Mouse (Mus musculus) yolk sac, embryonic 10.5 days (tissue): Measurements from ENCODE around the gene Pgam1.
"Not testable (repeated sequence)": the region's sequence is repeated elsewhere in the genome, so short reads cannot be mapped to it uniquely, and the experiment has no call there.

Source experiments
- DNase-seq: peaks from one replicate; pipeline ENCODE4 v3.0.0-alpha.2; 2017; ENCODE audit warnings: low spot score

Gene Pgam1

DNA sequence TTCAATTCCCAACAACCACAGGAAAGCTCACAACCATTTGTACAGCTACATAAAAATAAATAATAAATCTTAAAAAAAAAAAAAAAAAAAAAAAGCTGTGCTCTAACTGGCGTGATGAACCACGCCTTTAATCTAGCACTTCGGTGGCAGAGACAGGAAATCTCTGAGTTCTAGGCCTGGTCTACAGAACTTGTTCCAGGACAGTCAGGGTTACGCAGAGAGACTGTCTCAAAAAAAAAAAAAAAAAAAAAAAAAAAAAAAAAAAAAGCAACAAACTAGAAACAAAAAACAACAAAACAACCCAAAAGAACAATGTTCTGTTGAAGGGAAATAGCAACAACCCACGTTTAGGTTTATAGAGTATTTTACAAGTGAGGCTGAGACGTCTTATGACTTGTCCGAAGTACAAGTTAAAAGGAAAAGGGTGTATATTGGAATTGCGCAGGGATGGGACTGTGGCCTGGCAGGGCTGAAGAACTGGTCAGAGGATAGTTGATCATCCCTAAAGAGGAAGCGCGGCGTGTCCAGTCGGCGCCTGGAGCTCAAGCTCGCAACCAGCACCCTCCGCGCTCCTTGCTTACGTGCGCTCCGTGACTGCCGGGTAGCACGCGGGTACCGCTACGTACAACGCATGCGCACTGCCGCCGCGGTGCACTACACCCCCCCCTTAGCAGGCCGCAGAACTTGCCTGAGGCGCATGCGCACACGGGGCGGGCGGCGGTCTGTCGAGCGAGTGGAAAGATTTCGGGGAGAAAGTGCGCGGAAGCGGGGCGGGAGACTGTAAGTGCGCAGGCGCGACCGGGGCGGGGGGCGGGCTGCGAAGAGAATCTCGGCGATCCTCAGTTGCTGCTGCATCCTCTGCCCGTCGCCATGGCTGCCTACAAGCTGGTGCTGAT, at the start of gene Pgam1:
Gene Pgam1 (plus strand): TSS at position 746 of the 896 bp plus-strand sequence.
- peak; percentile 98 for DNase-seq

DNA sequence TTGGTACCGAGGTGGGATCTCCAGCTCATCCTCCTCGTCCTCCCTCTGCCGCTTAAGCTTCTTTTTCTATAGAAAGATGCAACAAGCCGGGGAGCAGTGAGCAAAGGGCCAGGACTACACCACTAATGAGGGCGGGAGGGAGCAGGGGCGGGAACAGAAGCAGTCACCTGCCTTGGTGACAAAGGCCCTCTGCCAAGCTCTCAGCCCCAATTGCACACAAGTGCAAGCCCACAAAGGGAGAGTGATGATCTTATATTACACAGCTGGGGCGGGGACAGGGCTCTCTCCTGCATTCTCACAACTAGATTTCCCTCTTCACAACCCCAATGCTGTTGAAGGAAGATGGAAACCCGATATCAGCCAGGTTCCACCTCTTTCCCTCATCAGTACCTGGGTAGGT, 45.0 kb upstream of the Pgam1 start:
- no peak for DNase-seq

DNA sequence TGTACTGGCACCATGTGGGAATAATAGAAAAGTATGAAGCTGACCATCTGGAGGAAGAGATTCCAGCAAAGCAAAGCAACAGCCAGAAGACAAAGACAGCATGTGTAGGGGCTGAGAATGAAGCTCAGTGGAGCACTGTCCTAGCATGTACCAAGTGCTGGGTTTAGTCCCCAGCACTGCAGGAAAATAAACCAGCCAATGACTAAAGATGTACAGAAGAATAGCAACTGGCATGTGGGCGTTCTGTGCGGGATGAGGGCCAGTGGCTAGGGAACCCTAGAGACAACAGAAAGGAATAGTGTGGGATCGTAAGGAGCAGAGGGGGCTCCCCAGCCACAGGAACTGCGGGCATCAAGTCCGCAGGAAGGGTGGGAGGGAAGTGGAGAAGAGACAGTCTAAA, 42.4 kb upstream of the Pgam1 start:
- no peak for DNase-seq

DNA sequence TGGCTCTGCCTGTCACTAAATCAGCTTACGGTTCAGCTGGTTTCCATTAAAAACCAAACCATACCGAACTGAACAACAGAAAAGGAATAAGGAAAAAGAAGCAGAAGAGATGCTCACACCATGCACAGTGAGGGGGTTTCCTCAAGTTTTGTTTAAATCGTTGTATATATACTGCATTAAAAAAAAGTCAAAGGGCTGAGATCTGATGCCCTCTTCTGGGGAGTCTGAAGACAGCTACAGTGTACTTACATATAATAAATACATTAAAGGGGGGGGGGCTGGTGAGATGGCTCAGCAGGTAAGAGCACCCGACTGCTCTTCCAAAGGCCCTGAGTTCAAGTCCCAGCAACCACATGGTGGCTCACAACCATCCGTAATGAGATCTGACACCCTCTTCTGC, 41.8 kb upstream of the Pgam1 start:
- DNase-seq = not testable (repeated sequence)

DNA sequence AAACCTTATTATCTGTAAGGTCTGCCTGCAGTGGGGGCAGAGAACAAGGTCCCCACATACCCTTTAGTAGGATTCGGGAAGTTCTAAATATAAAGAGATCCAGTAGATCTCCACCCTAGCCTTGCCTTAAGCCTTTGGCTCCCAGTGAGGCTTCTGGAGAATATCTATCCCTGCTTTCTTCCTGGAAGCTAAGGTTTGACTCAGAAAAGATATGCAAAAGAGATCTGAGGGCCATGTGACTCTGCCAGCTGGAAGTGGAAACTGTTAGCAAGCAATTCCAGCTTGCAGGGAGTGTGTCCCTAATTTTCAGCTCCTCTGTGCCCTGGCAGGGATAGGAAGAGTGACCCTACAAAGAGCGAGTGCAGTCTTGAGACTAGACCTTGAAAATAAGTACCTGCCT, 39.4 kb upstream of the Pgam1 start:
- no peak for DNase-seq

DNA sequence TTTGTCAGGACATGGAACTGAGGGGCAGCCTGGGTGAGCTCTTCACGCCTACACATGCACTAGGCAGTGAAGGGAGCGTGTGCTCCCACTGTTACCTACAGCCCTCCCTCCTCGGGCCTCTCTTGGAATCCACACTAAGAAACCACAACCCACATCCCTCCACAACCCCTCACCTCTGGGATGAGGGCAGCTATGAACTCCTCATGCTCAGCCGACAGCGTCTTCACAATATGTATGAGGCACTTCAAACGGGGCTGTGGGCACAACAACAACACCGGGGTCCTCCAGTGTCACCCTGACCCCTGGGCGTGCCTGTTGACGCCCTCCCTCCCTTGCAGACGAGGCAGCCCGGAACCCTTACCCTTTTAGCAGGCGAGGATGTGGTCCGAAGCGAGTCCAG, 37.4 kb upstream of the Pgam1 start:
- no peak for DNase-seq

DNA sequence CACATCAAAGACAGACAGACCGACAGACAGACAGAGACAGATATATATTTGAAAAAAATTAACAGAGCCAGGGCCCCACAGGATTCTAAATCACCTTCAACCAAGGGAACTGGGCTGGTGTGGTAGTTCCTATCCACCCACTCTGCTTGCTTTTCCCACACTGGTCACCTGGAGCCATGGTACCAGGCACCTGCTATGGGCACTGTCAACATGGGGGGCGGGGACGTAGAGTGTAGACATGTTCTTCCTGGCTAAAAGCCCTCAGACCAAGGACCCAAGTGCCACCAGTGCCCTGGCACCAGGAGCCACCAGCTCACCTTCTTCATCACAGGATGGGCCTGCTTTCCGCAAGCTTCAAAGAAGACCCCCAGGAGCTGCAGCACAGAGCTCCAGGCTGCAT, 29.9 kb upstream of the Pgam1 start:
- no peak for DNase-seq

DNA sequence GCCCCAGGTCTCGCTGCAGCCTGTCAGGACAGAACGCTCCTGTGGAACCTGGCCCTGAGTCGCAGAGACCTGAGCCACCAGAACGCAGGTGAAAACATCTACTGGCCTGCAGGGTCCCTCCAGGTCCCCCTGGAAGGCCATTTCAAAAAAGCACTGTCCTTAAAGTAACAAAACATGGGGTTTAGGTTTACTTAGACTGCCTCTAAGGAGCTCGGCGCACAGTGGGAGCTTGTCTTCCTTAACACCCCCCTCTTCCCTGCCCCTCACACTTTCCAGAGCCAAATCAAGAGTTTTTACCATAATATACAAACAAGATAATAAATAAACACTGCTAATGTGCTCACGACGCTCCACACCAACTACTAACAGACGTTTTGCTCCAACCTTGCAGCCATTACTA, 27.8 kb upstream of the Pgam1 start:
- DNase-seq = no peak

DNA sequence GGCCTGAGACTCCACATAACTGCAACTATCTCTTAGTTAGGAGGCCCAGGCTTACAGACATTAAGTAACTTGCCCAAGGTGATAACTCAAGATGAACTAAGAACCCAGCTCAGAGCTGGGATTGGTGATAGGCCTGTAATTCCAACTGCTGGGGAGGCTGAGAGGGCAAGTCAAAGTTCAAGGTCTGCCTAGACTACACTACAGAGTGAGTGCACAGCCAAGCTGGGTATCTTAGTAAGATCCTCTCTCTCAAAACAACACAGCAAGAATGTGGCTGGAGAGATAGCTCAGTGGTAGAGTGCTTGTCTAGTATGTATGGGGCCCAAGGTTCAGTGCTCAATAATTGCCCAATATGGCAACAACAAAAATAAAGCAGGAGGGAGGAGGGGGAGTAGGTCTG, 23.5 kb upstream of the Pgam1 start:
- peak; percentile 59 for DNase-seq

DNA sequence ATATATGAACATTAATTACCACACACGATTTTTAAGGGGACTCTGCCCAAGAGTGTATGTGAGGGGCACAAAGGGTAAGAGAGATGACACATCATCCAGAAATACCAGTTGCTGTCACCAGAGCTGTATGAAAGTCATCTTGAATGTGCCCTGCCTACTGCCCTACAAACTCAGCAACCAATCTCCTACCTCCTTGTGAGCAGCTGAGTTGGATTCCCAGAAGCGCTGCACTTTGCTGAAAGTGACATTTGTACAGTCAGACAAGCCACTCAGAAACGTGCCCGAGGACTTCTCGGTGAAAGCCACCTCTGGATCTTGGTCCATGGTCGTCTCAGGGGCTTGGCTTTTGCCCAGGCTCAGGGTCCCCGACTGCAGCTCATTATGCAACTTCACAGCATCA, 16.8 kb upstream of the Pgam1 start:
- DNase-seq = no peak

DNA sequence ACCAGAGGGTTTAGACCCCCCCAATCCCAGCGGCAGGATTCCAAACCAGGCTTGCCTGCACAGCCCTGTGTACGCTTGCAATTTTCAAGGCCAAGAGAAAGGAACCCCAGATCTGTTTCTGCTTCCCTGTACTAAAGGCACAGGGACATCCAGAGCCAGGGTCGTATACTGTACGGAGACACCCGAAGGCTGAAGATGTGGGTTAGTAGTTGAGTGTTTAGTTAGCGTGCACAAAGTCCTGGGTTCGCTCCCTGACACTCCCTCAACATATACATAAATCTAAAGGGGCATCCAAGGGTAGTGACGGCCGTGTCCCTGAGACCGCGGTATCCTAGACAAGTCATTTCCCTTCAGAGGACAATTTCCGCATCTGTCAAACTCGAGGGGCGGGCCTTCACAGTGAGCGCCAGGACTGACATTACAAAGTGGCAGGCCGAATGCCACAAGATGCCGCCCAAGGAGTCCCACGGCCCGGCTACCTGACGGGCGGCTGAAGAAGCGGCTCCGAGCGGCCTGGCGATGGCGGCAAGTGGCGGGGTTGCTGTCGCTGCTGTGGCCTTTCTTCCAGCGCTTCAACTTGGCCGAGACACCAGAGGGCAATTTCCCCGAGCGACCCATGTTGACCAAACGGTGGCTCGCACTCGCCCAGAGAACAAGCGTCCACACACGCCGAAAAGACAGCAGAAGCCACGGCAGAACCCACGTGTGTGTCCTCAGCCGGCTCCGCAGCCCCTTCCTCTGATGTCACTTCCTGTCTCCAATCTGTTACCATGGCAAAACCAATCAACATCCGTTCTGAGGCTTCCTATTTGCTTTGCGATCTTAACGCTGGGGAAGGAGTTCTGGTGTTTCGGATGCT, 16.0 kb upstream of the Pgam1 start, which contains the start of gene Rrp12:
Gene Rrp12 (minus strand): TSS at position 714 of the 859 bp plus-strand sequence.
- peak; percentile 87 for DNase-seq

DNA sequence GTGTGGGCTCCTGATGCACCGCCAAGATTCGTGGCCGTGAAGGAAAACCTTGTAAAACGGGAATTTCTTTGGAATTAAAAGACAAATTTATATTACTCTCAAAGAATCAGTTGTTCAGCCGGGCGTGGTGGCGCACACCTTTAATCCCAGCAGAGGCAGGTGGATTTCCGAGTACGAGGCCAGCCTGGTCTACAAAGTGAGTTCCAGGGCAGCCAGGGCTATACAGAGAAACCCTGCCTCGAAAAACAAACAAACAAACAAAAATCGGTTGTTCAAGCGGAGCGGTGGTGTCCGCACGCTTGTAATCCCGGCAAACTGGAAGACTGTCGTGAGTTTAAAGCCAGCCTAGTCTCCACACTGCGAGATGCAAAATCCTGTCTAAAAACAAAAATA, 15.4 kb upstream of the Pgam1 start:
- DNase-seq = no peak

DNA sequence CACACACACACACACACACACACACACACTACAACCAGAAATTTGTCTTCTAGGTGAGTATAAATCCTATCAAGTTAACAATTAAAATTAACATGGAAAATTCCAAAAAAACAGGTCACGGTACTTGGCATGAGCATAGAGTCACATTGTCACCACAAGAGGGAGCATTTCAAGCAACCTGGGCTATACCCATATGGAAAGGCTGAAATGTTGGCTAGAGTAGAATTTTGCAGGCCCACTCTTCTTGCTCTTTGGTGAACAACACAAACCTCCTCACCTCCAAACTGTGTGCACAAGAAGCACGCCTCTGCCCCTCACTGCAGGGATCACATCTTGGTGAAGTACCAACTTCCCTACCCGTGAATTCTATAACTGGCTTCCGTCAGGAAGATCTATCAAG, 12.9 kb upstream of the Pgam1 start:
- no peak for DNase-seq

DNA sequence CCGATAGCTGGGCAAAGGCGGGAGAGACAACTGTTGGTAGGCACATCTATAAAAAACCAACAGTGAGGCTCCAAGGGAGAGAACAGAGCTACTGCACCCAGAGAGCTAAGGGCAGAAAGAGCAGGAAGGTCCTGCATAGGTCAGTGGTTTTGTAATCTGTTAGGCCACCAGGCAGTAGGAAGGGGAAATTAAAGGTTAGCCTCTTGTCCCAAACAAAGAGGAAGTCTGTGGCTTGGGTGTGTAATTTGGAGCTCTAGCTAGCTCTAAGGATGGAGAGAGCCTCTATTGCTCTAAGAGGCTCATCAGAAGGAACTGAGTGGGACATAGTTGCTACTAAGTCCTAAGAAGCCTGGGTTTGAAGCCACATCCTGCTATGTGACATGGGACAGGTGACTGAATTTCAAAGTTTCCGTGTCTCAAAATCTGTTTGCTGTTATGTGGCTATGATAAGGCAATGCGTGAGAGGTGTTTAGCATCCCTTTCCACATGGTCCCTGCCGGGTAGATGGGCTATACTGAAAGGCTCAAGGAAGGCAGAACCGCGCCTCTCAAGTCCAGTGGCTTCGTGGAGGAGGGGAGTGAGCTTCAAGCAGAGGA, 11.1 kb upstream of the Pgam1 start:
- no peak for DNase-seq

DNA sequence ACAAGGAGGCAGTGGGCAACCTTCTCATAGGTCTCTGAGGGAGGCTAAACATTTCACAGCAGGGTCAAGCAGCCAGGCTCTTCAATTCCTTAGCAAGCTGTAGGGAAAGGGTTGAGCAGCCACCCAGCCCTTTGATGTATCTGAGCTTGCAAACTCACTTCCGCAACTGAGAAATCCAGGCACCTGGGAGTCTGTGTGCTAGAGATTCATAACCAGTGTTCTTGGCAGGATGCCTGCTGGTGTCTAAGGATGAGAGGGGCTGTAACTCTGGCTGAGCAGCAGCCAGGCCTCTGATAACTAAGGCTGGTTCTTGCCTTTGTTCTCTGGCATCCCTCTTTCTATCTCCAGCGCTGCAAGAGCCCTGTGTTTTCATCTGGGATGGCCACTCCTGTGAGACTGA, 10.0 kb upstream of the Pgam1 start:
- no peak for DNase-seq

DNA sequence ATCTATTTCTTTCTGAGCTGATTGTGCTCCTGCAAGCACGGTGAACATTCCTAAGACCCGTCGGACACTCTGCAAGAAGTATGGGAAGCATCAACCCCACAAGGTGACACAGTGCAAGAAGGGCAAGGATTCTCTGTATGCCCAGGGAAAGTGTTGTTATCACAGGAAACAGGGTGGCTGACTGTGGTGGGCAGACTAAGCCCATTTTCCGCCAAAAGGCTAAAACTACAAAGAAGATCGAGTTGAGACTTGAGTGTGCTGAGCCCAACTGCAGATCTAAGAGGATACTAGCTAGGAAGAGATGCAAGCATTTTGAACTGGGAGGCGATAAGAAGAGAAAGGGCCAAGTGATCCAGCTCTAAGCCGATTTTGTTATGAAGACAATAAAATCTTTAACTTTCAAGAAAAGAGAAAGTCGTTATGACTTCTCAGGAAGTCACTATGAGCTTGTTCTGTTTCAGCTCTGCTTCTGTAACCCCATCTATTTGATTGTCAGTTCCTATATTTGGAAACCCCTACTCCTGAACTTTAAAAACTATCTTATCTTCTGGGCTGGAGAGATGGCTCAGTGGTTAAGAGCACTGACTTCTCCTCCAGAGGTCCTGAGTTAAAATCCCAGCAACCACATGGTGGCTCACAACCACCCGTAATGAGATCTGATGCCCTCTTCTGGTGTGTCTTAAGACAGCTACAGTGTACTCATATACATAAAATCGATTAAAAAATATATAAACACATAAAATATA, 8.7 kb upstream of the Pgam1 start:
- DNase-seq = no peak

DNA sequence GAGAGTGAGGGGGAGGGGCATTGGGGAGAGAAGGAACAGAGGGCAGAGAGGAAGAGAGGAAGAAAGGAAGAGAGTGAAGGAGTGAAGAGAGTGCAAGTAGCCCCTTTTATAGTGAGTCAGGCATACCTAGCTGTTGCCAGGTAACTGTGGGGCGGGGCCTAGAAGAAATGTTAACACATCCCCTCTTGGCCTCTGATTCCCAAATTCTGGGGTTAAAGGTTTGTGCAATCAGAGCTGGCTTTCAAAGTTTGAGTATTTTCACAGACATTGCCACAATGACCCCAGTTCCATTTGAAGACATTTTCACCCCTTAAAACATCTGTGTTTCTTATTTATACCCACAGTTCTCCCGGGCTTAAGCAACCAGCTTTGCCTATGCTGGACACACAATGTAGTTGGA, 6.5 kb upstream of the Pgam1 start:
- no peak for DNase-seq

DNA sequence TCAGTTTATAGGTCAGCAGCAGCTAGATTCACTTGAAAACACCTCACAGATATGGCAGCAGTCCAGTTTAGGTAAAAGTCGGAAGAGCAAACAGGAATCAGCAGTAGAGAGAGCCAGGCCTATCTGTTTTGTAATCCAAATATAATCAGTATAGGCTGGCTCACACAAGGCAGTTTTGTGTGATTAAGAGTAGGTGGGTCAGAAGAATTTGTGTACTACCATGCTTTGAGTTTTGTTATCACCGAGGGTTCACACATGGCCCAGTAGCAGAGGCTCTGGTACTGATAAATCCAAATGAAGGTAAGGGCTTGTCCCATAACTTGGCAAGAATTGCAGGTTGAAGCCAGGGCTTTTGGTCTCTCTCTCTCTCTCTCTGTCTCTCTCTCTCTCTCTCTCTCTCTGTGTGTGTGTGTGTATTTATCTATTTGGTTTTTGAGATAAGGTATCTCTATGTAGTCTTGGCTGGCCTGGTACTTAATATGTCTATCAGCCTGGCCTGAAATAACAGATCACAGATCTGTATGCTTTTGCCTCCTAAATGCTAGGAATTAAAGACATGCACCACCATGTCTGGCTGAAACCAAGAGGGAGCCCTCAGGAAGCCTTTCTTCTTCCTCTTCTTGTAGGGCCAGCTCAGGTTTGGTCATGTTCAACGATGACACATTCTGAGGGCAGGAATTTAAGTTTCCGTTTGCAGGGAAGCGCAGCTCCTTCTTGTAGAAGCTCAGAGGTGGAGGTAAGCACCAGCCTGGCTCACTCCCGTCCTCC, 5.2 kb upstream of the Pgam1 start:
- DNase-seq = no peak

DNA sequence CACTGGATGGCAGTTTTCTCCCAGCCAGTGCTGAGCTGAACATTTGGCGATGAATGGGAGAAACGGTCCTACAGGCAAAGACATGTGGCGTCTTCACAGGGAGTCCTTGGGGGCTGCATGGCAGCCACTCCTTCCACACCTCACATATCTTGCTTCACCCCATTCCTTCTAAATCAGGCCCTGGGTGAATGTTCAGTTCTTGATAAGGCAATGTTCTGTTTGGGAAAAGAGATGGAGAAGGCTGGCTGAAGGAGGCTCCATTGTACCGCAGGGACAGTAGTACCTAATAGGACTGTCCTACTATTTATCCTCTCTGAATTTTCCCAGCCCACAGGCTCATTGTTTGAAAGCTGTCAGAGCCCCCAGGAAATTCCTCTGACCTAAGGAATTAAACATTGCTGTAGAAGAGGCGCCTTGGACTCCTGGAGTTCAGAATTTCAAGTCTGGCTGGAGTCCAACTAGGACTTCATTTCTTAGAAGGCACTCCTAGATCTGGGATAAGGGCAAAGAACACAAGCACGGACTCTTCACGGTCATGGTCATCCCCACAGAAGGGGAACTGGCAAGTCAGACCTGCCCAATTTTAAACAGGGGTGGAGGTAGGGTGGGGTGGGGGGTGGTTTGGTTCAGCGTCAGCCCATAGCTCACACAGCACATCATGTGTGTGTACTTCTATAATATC, 4.5 kb upstream of the Pgam1 start:
- DNase-seq = no peak

DNA sequence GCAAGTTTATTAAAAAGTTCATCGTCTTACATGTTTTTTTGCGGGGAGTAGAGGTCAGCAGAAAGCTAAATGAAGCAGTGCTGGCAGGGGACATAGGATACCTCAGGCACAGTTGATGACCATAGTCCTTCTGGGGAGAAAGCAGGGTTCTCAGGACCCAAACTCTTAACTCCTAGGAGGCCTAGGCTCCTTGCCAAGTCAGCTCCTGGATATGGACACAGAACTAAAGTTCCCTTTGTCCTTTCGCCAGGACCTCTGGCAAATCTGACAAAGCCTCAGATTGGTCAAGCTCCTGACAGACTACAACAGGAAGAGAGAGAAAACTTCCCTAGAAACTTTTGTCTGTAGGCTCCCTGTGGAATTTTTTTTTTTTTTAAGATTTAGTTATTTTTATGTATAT, 3.0 kb upstream of the Pgam1 start:
- no peak for DNase-seq

DNA sequence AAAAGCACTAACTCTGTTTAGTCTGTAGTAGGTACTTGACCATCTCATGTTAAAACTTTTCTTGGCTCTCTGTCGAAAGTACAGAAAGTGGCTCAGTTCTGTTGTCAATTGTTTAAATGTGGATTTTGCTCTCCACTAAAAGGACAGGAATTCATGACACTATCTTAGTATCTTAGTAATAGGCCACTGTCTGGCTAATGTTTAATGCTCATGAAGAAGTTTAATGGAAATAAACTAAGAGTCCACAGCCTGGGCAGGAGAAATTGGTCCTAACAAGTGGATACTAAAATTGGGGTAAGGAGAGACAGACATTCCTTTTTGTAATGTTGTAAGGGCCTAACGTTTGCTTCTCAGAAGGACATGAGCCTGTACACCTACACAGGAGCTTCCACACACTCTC, 1.3 kb upstream of the Pgam1 start:
- no peak for DNase-seq
